Mouse (Mus musculus): ENCODE results near the gene Dstn. TPM values are rescaled to one million over a fixed set of nuclear protein-coding genes. Genes with fewer than 3 reads are reported as not detected.
A peak's percentile ranks its signal among the peaks of the same experiment; 100 is the strongest.

Dstn gene
- polyA plus RNA-seq, 1 experiment: 769 TPM

DNA sequence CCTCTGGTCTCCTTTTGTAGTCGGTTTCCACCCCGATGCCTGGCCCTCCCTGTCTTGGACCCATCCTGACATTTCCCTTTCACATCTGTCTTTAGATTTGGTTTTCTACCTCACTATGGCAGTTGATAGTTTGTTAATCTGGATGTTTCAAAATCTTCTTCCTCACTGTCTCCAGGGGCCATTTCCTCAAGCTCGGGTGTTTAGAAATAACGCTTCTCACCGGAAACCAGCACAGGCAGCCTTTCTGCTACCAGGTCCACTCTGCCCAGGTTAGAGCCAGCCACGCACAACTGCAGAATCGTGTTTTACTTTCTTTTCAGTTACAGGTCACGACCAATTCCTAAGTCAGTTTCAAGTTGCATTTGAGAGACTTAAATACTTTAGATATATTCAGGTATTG is 19.3 kb downstream of the Dstn start:
- peaks cover 14% of the 10 kb centered on the region for H3K36me3 ChIP-seq (ENCODE audit: control insufficient read depth, insufficient read depth, low read length, poor library complexity, severe bottlenecking)
- no peak overlapping the region for H3K9ac ChIP-seq (ENCODE audit: low read depth, poor library complexity, severe bottlenecking)
- no peaks in the 10 kb centered on the region for H3K9me3 ChIP-seq (replicated peaks; ENCODE audit: control insufficient read depth, insufficient read depth, low read length, poor library complexity, severe bottlenecking)
- H3K4me3 ChIP-seq (ENCODE audit: low read depth, low read length): no peak overlapping the region
- H3K27me3 ChIP-seq (ENCODE audit: control insufficient read depth, insufficient read depth, low read length, poor library complexity, severe bottlenecking): no peaks in the 10 kb centered on the region
- H3K27ac ChIP-seq (ENCODE audit: insufficient read depth, low read length): no peak overlapping the region
- TF ChIP-seq POLR2A (IDR thresholded peaks at IDR 0.05; ENCODE audit: insufficient read depth, low read length) (no peak), EP300 (IDR thresholded peaks at IDR 0.05; ENCODE audit: insufficient read depth, low read depth, low read length) (no peak), CTCF (IDR thresholded peaks at IDR 0.05; ENCODE audit: low read depth, low read length) (no peak)
- no peaks in the 10 kb centered on the region for H3K4me1 ChIP-seq (ENCODE audit: control insufficient read depth, insufficient read depth, low read length)

DNA sequence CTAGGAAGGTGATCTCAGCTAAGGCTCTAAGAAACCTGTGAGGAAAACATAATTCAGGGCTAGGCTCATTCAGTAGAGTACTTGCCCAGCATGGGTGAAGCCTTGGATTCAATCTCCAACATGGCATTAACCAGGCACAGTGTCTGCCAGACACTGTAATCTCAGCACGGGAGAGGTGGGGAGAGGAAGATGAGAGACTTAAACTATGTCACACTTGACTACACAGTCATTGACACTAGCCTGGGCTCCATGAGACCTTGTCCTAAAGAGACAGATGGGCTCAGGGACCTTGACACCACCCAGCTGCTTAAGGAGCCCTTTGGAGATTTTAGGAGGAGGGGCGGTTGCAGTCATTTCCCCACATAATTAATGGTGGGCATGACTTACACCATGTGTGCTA is 22.7 kb downstream of the Dstn start:
- no peak overlapping the region for H3K4me3 ChIP-seq (ENCODE audit: low read depth, low read length)
- H3K27ac ChIP-seq (ENCODE audit: insufficient read depth, low read length): no peak overlapping the region
- H3K4me1 ChIP-seq (ENCODE audit: control insufficient read depth, insufficient read depth, low read length): no peaks in the 10 kb centered on the region
- TF ChIP-seq POLR2A (IDR thresholded peaks at IDR 0.05; ENCODE audit: insufficient read depth, low read length) (no peak), EP300 (IDR thresholded peaks at IDR 0.05; ENCODE audit: insufficient read depth, low read depth, low read length) (no peak), CTCF (IDR thresholded peaks at IDR 0.05; ENCODE audit: low read depth, low read length) (no peak)
- no peak overlapping the region for H3K9ac ChIP-seq (ENCODE audit: low read depth, poor library complexity, severe bottlenecking)
- peaks cover 39% of the 10 kb centered on the region for H3K36me3 ChIP-seq (ENCODE audit: control insufficient read depth, insufficient read depth, low read length, poor library complexity, severe bottlenecking)
- H3K27me3 ChIP-seq (ENCODE audit: control insufficient read depth, insufficient read depth, low read length, poor library complexity, severe bottlenecking): no peaks in the 10 kb centered on the region
- H3K9me3 ChIP-seq (replicated peaks; ENCODE audit: control insufficient read depth, insufficient read depth, low read length, poor library complexity, severe bottlenecking): no peaks in the 10 kb centered on the region

DNA sequence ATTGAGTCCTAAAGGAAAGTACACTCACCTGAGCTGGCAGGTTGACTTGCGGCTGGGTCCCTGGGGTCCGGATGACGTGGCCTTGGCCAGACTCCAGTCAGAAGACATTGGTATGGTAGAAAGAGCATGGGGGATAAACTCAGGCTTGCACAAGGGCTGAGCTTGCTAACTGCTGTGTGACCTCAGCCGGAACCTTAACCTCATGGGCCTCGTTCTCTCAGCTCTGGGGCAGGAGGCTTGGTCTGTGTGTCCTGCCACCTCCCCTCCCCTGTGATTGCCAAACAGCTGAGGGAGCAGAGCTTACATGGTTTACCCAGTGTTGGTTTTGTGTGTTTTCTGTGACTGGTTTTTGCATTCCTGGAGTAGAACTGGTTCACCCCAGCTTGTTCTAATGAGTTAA is 25.3 kb downstream of the Dstn start:
- no peaks in the 10 kb centered on the region for H3K4me1 ChIP-seq (ENCODE audit: control insufficient read depth, insufficient read depth, low read length)
- peaks cover 47% of the 10 kb centered on the region for H3K36me3 ChIP-seq (ENCODE audit: control insufficient read depth, insufficient read depth, low read length, poor library complexity, severe bottlenecking)
- H3K4me3 ChIP-seq (ENCODE audit: low read depth, low read length): no peak overlapping the region
- no peak overlapping the region for H3K27ac ChIP-seq (ENCODE audit: insufficient read depth, low read length)
- H3K27me3 ChIP-seq (ENCODE audit: control insufficient read depth, insufficient read depth, low read length, poor library complexity, severe bottlenecking): no peaks in the 10 kb centered on the region
- no peak overlapping the region for H3K9ac ChIP-seq (ENCODE audit: low read depth, poor library complexity, severe bottlenecking)
- no peak for TF ChIP-seq POLR2A (IDR thresholded peaks at IDR 0.05; ENCODE audit: insufficient read depth, low read length)
- no peak for TF ChIP-seq EP300 (IDR thresholded peaks at IDR 0.05; ENCODE audit: insufficient read depth, low read depth, low read length)
- TF ChIP-seq CTCF (IDR thresholded peaks at IDR 0.05; ENCODE audit: low read depth, low read length): no peak
- H3K9me3 ChIP-seq (replicated peaks; ENCODE audit: control insufficient read depth, insufficient read depth, low read length, poor library complexity, severe bottlenecking): no peaks in the 10 kb centered on the region

DNA sequence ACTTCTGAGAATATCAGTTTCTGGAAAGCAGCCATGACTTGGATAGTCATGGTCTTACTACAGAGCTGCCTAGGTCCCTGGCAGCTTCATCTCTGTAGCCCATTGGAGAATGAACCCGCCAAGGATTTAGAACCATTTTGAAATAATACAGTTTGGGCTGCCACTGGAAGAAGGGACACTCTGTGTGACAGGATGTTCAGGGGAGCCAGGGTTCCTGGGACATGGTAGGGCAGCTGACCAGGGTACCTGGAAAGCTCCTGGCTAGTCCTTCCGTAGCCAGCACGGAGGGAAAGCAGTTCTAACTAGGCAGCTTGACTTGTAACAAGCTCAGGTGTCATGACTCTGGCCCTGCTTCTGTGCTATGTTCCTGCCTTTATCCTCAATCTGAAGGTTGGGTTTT is 29.7 kb downstream of the Dstn start:
- no peak overlapping the region for H3K9ac ChIP-seq (ENCODE audit: low read depth, poor library complexity, severe bottlenecking)
- no peaks in the 10 kb centered on the region for H3K4me1 ChIP-seq (ENCODE audit: control insufficient read depth, insufficient read depth, low read length)
- peak overlapping the region; percentile 3; the same call in 1 of the 2 replicates for H3K27ac ChIP-seq (ENCODE audit: insufficient read depth, low read length)
- TF ChIP-seq POLR2A (IDR thresholded peaks at IDR 0.05; ENCODE audit: insufficient read depth, low read length): no peak
- H3K9me3 ChIP-seq (replicated peaks; ENCODE audit: control insufficient read depth, insufficient read depth, low read length, poor library complexity, severe bottlenecking): no peaks in the 10 kb centered on the region
- H3K4me3 ChIP-seq (ENCODE audit: low read depth, low read length): no peak overlapping the region
- no peaks in the 10 kb centered on the region for H3K27me3 ChIP-seq (ENCODE audit: control insufficient read depth, insufficient read depth, low read length, poor library complexity, severe bottlenecking)
- peaks cover 66% of the 10 kb centered on the region for H3K36me3 ChIP-seq (ENCODE audit: control insufficient read depth, insufficient read depth, low read length, poor library complexity, severe bottlenecking)

DNA sequence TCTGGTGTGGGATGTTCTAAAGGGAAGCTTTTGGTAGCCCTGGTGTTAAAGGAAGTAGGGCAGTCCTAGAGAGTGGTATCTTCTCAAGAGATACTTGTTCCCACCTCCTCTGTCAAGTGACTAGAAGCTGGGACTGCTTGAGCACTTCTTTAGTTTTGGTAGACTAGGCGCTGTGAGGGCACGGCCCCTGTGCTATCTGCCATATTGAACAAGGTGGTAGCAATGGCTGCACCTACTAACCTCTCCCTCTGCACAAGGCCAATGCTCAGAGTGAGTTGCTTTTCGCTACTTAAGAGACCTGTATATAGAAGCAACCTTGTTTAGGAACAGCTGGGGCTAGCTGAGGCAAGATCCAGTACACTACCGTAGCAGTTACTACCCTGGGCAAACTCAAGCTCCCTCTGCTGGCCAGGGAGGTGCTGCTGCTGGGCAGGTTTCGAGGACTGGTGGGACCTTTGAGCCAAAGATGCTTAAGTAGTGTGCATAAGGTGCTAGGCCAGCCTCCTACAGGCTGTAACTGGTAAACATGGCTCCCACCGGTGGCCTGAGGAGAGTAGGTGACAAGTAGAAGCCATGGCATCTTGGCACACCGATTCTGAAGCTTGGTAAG is 30.5 kb downstream of the Dstn start:
- H3K9me3 ChIP-seq (replicated peaks; ENCODE audit: control insufficient read depth, insufficient read depth, low read length, poor library complexity, severe bottlenecking): no peaks in the 10 kb centered on the region
- H3K9ac ChIP-seq (ENCODE audit: low read depth, poor library complexity, severe bottlenecking): no peak overlapping the region
- no peak overlapping the region for H3K4me3 ChIP-seq (ENCODE audit: low read depth, low read length)
- 0 out of 2 replicates have a peak overlapping the region, but pooled peaks have one; percentile 3 for H3K27ac ChIP-seq (ENCODE audit: insufficient read depth, low read length)
- H3K36me3 ChIP-seq (ENCODE audit: control insufficient read depth, insufficient read depth, low read length, poor library complexity, severe bottlenecking): peaks cover 67% of the 10 kb centered on the region
- no peak for TF ChIP-seq EP300 (IDR thresholded peaks at IDR 0.05; ENCODE audit: insufficient read depth, low read depth, low read length)
- no peak for TF ChIP-seq POLR2A (IDR thresholded peaks at IDR 0.05; ENCODE audit: insufficient read depth, low read length)
- TF ChIP-seq CTCF (IDR thresholded peaks at IDR 0.05; ENCODE audit: low read depth, low read length): peak; percentile 60
- H3K27me3 ChIP-seq (ENCODE audit: control insufficient read depth, insufficient read depth, low read length, poor library complexity, severe bottlenecking): no peaks in the 10 kb centered on the region
- no peaks in the 10 kb centered on the region for H3K4me1 ChIP-seq (ENCODE audit: control insufficient read depth, insufficient read depth, low read length)

DNA sequence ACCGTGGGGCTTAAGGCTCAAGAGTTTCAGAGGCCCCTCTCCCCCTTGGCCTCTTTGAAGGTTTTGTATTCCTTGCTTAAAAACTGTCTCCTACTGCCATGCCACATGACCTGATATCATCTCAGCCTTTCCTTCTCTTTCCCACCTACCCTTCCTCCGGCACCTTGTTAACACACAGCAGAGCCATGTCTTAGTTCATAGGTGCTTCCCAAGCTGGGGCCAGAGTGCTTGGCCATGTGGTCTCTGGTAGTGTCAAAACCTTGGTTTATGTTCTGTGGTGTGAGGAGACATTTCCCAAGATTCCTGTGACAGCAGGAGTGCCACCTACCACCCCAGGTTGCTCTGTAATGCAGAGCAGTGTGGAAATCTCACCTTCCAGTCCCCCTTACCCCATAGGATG is 31.3 kb downstream of the Dstn start:
- no peaks in the 10 kb centered on the region for H3K27me3 ChIP-seq (ENCODE audit: control insufficient read depth, insufficient read depth, low read length, poor library complexity, severe bottlenecking)

More for the DNA sequence above, 31.3 kb downstream of the Dstn start:
- Histone ChIP-seq H3K36me3 (ENCODE audit: control insufficient read depth, insufficient read depth, low read length, poor library complexity, severe bottlenecking) (peaks cover 69% of the 10 kb centered on the region), H3K27ac (ENCODE audit: insufficient read depth, low read length) (no peak overlapping the region), H3K9ac (ENCODE audit: low read depth, poor library complexity, severe bottlenecking) (no peak overlapping the region), H3K9me3 (replicated peaks; ENCODE audit: control insufficient read depth, insufficient read depth, low read length, poor library complexity, severe bottlenecking) (no peaks in the 10 kb centered on the region), H3K4me1 (ENCODE audit: control insufficient read depth, insufficient read depth, low read length) (no peaks in the 10 kb centered on the region), H3K4me3 (ENCODE audit: low read depth, low read length) (no peak overlapping the region)
- TF ChIP-seq POLR2A (IDR thresholded peaks at IDR 0.05; ENCODE audit: insufficient read depth, low read length) (no peak), EP300 (IDR thresholded peaks at IDR 0.05; ENCODE audit: insufficient read depth, low read depth, low read length) (no peak), CTCF (IDR thresholded peaks at IDR 0.05; ENCODE audit: low read depth, low read length) (no peak)
